8 mouse cellular contexts compared by ENCODE assay signal in the genomic region with DNA sequence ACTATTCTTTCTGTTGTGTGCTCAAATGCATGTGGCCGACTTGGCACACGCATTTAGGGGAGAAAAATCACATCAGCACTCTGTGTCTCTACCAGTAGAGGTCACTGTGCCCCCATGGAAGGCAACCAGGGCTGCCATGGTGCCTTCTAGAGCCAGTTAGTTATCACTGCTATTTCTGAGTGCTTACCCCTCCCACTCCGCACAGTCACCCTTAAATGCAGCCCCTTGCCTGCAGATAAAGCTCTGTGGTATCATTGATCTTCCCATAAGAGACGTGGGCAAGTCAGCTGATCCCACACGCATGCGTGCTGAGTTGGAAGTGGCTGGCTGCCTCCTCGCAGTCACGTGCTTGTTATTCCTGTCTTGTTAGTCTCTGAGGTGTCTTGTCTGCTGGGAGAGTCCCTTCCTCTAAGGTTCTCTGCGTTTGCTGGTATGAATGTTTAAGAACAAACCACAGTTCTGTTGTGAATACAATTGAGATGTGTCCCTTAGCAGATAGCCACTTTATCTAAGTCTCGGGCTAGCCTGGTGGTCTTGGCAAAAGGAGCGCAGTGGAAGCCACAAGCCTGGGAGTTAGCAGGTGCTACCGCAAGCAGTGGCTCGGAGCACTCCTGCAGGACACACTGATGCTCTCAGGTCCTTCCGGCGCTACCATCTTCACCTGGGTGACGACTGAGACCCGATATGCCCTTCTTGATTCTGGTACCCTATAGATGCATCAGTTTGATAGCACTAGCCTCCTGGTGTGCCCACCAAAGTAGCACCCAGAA.
DNase-seq lines count a peak whose midpoint lies in the region; ATAC-seq and TF ChIP-seq lines count a peak whose summit lies in the region.

No protein-coding gene starts in this region.

- H3K36me3 ChIP-seq in hindbrain, postnatal 0 days (ENCODE audit: insufficient read depth, low read length) = no peaks in the 10 kb centered on the region
- no peaks in the 10 kb centered on the region for H3K36me3 ChIP-seq in midbrain, embryonic 11.5 days (ENCODE audit: control insufficient read depth, insufficient read depth, low read length)

- no peaks in the 10 kb centered on the region for H3K27me3 ChIP-seq in hindbrain, postnatal 0 days (ENCODE audit: insufficient read depth, low read length)
- no peaks in the 10 kb centered on the region for H3K27me3 ChIP-seq in midbrain, embryonic 11.5 days (ENCODE audit: control insufficient read depth, insufficient read depth, low read length)

- peak; percentile 47 for DNase-seq in ovary, postnatal 14 days (ENCODE audit: low spot score)
- DNase-seq in ovary, postnatal 10 days (ENCODE audit: low spot score) = no peak
- peak; percentile 32 for DNase-seq in cerebellum, adult 9-11 months
- peak; percentile 88 for DNase-seq in hindbrain, postnatal 0 days (ENCODE audit: low spot score)
- DNase-seq in left cerebral cortex, postnatal 14 days (ENCODE audit: low spot score in 2 of 2) = peak; percentile 68 to 81
- peak; percentile 89 for DNase-seq in midbrain, embryonic 11.5 days (ENCODE audit: low spot score, missing footprints)
- DNase-seq in spleen, postnatal 36 days (ENCODE audit: low spot score in 2 of 2) = peak; percentile 5 to 29

- peak; percentile 75 for ATAC-seq in frontal cortex, adult (ENCODE audit: low TSS enrichment)
- peak; percentile 88 for ATAC-seq in hindbrain, postnatal 0 days
- peak; percentile 66; the same call in 1 of the 2 replicates for ATAC-seq in midbrain, embryonic 11.5 days (ENCODE audit: low FRiP score)

- TF ChIP-seq CTCF in hindbrain, postnatal 0 days (IDR thresholded peaks at IDR 0.05; ENCODE audit: low read depth) = peak; percentile 96

- H3K27ac ChIP-seq in hindbrain, postnatal 0 days = no peak overlapping the region
- H3K27ac ChIP-seq in midbrain, embryonic 11.5 days (ENCODE audit: low read depth, low read length) = no peak overlapping the region

- intact Hi-C loops in left cerebral cortex, postnatal 14 days (cut with DNase I) = loop anchor here (5.0 kb wide), 1 partner anchor 217 kb away; no protein-coding TSS in a partner anchor

- H3K4me2 ChIP-seq in hindbrain, postnatal 0 days (ENCODE audit: low read depth, low read length) = 0 out of 2 replicates have a peak overlapping the region, but pooled peaks have one; percentile 10
- no peak overlapping the region for H3K4me2 ChIP-seq in midbrain, embryonic 11.5 days

- H3K9ac ChIP-seq in hindbrain, postnatal 0 days (replicated peaks; ENCODE audit: low read length) = no peak overlapping the region
- no peak overlapping the region for H3K9ac ChIP-seq in midbrain, embryonic 11.5 days (ENCODE audit: low read length)

- no peaks in the 10 kb centered on the region for H3K9me3 ChIP-seq in hindbrain, postnatal 0 days (ENCODE audit: low read length)
- no peaks in the 10 kb centered on the region for H3K9me3 ChIP-seq in midbrain, embryonic 11.5 days (ENCODE audit: control insufficient read depth, low read length)

- WGBS in hindbrain, postnatal 0 days = 67% methylated on average over 17 of the region's 17 CpGs
- 83% methylated on average over 17 of the region's 17 CpGs for WGBS in midbrain, embryonic 11.5 days

- no peak overlapping the region for H3K4me3 ChIP-seq in hindbrain, postnatal 0 days (ENCODE audit: low read length)
- no peak overlapping the region for H3K4me3 ChIP-seq in midbrain, embryonic 11.5 days (ENCODE audit: low read depth, low read length)

- H3K4me1 ChIP-seq in hindbrain, postnatal 0 days (ENCODE audit: insufficient read depth, low read length) = peaks cover 5% of the 10 kb centered on the region; the same call in 1 of the 2 replicates
- no peaks in the 10 kb centered on the region for H3K4me1 ChIP-seq in midbrain, embryonic 11.5 days (ENCODE audit: control insufficient read depth, insufficient read depth, low read length)
